Mouse (Mus musculus) 416B (cell line): ENCODE data around the gene Slco1a4.
A peak's percentile ranks its signal among the peaks of the same experiment; 100 is the strongest.
"Not testable (repeated sequence)": the region's sequence is repeated elsewhere in the genome, so short reads cannot be mapped to it uniquely, and the experiment has no call there.

Experiments
- DNase-seq: peaks from one replicate; pipeline ENCODE4 v3.0.0; 2011; ENCODE audit warnings: low read depth

The Slco1a4 gene

GRCm38 (mm10) chr6:141856085-141856484 lies at the start of gene Slco1a4:
Gene Slco1a4 (minus strand): TSS chr6:141856199.
- no peak for DNase-seq

- DNase-seq = no peak
These were observed 42.2 kb upstream of the Slco1a4 start for GRCm38 (mm10) chr6:141898197-141898596.

DNA sequence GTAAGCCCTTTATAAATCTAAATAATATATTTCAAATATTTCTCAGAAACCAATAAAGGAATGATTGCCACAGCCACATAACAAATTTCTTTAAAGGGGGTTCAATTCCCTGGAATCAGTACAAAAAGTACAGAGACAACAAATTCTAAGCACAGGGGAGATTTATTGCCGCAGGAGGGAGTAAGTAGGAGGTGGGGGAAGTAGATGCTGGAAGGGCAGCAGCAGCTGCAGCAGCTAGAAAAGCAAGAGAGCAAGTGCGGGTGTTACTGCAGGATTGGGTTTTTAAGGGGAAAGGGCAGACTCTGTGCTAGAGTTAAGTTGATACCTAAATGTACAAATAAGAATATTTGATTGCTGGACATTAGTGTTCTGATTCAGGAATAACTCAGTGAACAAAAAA lies 33.7 kb upstream of the Slco1a4 start:
- DNase-seq = no peak

DNA sequence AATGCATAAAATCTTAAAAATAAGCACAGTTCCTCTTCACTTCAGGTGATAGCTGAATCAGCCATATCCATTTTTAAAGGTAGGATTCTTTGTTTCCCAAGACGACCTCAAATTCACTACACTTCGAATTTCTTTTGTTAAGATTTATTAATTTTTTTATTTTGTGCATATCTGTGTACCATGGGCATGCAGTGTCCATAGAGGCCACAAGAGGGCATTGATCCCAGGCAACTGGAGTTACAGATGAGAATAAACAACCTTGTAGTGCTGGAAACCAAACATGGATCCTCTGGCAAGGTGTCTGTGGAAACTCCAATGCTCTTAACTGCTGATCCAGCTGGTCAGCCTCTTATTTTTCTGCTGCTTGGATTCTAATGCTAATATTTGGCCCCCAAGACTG lies 32.2 kb upstream of the Slco1a4 start:
- peak; percentile 17 for DNase-seq

GRCm38 (mm10) chr6:141882581-141882980 lies 26.6 kb upstream of the Slco1a4 start:
- no peak for DNase-seq

DNA sequence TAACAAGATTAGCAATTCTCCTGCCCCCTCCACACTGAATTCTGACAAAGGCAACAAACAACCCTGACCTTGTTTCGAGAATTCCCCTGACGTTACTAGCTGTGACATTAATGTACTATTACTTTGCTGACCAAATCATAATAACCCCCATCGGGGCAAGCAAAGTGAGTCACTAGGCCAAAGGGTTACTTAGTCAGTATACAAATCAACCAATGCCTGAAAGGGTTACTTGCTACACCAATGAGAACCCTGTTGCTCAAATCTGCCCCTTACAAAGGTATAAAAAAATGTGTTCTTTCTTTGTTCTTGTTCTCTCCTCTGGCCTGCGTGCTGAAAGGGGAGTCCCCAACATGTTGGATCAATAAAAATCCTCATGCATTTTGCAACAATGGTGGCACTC lies 19.7 kb upstream of the Slco1a4 start:
- not testable (repeated sequence) for DNase-seq

DNA sequence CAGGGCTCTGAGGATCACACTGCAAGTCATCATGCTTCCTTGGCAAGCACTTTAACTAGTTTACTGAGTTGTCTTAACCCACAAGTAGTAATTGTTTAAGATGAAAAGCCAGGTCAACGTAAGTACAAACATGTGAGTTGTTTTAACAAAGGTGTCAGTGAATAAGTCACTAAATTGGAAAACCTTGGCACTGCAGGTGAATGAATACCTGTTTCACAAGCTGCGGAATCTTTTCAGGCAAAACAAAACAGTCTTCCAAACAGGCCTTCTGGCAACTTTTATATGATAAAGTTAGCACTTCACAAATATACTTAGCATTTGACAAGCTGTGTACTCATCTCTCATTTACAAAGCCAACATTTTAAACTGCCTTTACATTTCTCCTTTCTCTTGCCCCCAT lies 15.7 kb upstream of the Slco1a4 start:
- DNase-seq = no peak

DNA sequence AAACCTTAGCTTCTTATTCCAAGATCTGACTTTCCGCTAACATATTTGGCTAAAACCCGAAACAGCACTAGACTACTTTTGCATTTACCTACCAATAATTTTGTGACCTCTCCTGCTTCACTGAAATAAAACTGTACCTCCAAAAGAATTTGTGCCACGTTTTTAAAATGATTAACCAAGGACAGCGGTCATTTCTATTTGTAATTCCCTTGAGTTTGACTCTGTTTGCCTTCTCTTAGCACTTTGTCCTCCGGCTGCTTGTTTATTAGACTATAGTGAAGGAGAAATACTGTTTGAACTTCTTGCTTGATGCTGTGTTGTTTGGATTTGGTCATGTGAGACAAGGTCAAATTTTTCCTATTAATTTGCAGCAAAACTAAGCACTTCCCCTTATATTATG lies 12.7 kb upstream of the Slco1a4 start:
- DNase-seq = no peak

DNA sequence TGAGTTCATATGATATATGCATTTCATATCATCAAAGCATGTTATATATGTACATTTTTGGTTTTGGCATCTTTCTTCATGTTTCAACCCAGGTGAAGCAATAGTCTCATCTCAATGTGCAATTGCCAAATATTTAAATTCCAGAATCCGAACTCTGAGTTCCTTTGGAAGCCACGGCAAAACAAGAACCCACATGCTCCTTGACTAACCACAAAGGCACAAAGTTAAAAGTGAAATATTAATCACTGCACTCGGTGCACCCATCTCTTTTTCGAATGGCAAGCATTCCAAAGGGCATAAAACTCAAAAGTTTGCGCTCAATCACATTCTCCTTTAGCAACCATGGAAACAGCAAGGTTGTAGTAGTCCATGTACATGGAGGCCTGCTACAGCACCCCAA lies 10.0 kb upstream of the Slco1a4 start:
- DNase-seq = no peak

- no peak for DNase-seq
These were observed 1.9 kb upstream of the Slco1a4 start for GRCm38 (mm10) chr6:141857735-141858531.

GRCm38 (mm10) chr6:141853616-141854015 lies 2.4 kb downstream of the Slco1a4 start:
- no peak for DNase-seq

DNA sequence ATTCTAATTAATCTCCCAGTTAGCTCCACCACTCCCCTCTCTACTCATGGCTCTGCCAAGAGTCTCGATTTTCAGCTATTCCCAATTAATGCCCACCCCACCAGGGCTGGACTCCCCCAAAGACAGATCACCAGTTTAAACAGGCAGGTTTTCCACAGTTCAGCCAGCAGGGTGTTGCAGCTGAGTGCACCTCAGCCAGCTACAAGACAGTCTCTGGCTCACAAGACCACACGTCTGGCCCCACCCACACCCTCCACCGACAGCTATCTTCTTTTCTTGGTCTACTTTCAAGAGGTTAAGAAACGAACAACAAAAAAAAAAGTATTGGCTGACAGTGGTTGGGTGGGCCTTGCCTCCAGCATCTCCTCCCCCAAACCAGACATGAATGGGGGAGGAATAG lies 6.9 kb downstream of the Slco1a4 start:
- no peak for DNase-seq

DNA sequence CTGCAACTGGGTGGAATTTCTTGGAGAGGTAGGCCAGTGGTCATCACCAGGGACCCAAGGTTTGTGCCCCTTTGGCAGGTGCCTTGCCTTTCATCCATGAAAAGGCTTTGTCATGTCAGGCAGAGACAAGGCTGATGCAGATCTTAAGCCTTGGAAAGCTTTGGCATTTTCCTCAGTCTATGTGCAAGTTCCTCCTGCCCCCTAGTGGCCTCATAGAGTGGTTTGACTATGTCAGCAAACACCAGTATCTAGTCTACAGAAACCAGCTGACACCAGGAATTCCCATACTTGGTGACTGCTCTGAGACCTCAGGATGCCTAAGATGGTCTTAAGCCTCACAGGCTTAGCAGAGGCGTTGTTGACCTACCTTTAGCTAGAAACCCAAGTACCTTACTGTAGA lies 58.2 kb downstream of the Slco1a4 start:
- DNase-seq = peak; percentile 66

DNA sequence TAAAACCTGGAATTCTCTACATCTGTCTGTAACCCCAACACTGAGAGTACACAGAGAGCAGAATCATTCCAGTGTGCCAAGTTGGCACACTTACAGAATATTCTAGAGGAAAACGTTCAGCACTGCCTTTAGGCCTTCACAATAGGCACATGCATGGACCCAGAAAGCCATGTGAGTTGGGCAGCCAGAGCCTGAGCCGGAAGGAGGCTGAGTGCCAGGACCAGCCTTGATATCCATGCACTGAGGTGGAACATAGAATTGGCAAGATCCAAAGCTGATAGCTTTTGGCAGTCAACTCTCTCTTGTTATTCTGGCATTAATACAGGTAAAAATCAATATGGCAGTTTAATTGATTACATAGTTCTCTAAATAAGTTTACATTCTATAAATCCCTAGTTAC lies 81.5 kb downstream of the Slco1a4 start:
- DNase-seq = no peak

GRCm38 (mm10) chr6:141773710-141774109 lies 82.3 kb downstream of the Slco1a4 start, which contains the start of gene Gm5724:
Gene Gm5724 (minus strand): TSS chr6:141773810.
- no peak for DNase-seq
